Mouse (Mus musculus): ENCODE measurements around the gene Pimreg. TPM values are rescaled to one million over a fixed set of nuclear protein-coding genes. Genes with fewer than 3 reads are reported as not detected.

Gene Pimreg
- polyA plus RNA-seq, 1 experiment from 2014 or later = 138 TPM

- no peaks in the 10 kb centered on the region for H3K9me3 ChIP-seq (ENCODE audit: control insufficient read depth, low read length)
- no peak overlapping the region for H3K4me2 ChIP-seq (ENCODE audit: low read depth, low read length)
- ATAC-seq (ENCODE audit: low read depth) = no peak
- WGBS = 34% methylated on average over 5 of the region's 5 CpGs
- H3K4me3 ChIP-seq (ENCODE audit: low read length) = no peak overlapping the region
- H3K9ac ChIP-seq (ENCODE audit: low read length) = no peak overlapping the region
- H3K36me3 ChIP-seq (ENCODE audit: control insufficient read depth, insufficient read depth, low read length) = no peaks in the 10 kb centered on the region
- no peak overlapping the region for H3K27ac ChIP-seq (ENCODE audit: low read length)
- H3K4me1 ChIP-seq (replicated peaks; ENCODE audit: control insufficient read depth, insufficient read depth, low read length) = no peaks in the 10 kb centered on the region
- H3K27me3 ChIP-seq (ENCODE audit: control insufficient read depth, insufficient read depth, low read depth, low read length) = no peaks in the 10 kb centered on the region
Measured at GRCm38 (mm10) chr11:72025843-72026242, 16.0 kb upstream of the Pimreg start.

DNA sequence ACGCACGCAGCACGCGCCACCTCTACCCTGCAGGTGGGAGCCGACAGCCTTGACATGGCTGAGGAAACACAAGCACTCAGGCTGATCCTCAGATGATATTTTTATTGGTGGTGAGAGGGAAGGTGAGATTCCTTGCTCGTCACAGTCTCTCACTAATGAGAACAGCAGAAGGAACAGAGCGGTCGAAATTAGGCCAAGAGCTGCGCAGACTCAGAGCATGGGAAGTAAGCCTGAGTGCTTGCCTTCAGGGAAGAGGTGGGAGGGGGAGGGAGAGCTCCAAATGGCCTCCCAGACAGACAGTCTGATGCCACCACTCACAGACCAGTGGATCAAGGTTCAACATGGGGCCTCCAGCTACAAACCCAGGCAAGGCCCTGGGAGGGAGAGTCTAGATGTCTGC is 15.3 kb upstream of the Pimreg start:
- H3K9me3 ChIP-seq (ENCODE audit: control insufficient read depth, low read length) = no peaks in the 10 kb centered on the region
- H3K27me3 ChIP-seq (ENCODE audit: control insufficient read depth, insufficient read depth, low read depth, low read length) = no peaks in the 10 kb centered on the region
- no peak overlapping the region for H3K4me2 ChIP-seq (ENCODE audit: low read depth, low read length)
- no peak overlapping the region for H3K9ac ChIP-seq (ENCODE audit: low read length)
- 90% methylated on average over 9 of the region's 9 CpGs for WGBS
- no peaks in the 10 kb centered on the region for H3K4me1 ChIP-seq (replicated peaks; ENCODE audit: control insufficient read depth, insufficient read depth, low read length)
- no peak overlapping the region for H3K27ac ChIP-seq (ENCODE audit: low read length)
- ATAC-seq (ENCODE audit: low read depth) = no peak
- no peak overlapping the region for H3K4me3 ChIP-seq (ENCODE audit: low read length)
- H3K36me3 ChIP-seq (ENCODE audit: control insufficient read depth, insufficient read depth, low read length) = no peaks in the 10 kb centered on the region

- H3K4me3 ChIP-seq (ENCODE audit: low read length) = no peak overlapping the region
- H3K27ac ChIP-seq (ENCODE audit: low read length) = no peak overlapping the region
- no peaks in the 10 kb centered on the region for H3K36me3 ChIP-seq (ENCODE audit: control insufficient read depth, insufficient read depth, low read length)
- no peaks in the 10 kb centered on the region for H3K9me3 ChIP-seq (ENCODE audit: control insufficient read depth, low read length)
- no peak overlapping the region for H3K4me2 ChIP-seq (ENCODE audit: low read depth, low read length)
- no peak for ATAC-seq (ENCODE audit: low read depth)
- no peak overlapping the region for H3K9ac ChIP-seq (ENCODE audit: low read length)
- no peaks in the 10 kb centered on the region for H3K27me3 ChIP-seq (ENCODE audit: control insufficient read depth, insufficient read depth, low read depth, low read length)
- 70% methylated on average over 9 of the region's 9 CpGs for WGBS
- no peaks in the 10 kb centered on the region for H3K4me1 ChIP-seq (replicated peaks; ENCODE audit: control insufficient read depth, insufficient read depth, low read length)
Measured at GRCm38 (mm10) chr11:72027836-72028235, 14.0 kb upstream of the Pimreg start.

DNA sequence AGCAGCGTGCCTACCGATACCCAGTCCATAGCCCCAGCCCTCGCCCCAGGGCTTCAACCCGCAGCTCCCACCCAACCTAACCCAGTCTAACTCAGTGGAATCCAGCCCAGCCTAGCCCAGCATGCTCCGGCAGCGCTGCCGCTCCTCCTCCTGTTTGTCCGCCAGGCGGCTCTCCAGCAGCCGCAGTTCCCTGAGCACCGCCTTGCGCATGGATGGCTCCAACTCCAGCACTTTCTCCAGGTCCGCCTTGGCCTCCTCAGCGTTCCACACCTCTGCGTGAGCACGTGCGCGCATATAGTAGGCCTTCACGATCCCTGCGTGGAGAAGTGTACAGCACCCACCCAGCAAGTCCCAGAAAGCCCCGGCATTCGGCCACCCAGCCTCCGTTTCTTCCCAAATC is 12.7 kb upstream of the Pimreg start:
- peak; percentile 56; the same call in 1 of the 2 replicates for ATAC-seq (ENCODE audit: low read depth)
- Histone ChIP-seq H3K4me3 (ENCODE audit: low read length) (no peak overlapping the region), H3K9ac (ENCODE audit: low read length) (no peak overlapping the region), H3K4me2 (ENCODE audit: low read depth, low read length) (peak overlapping the region; percentile 2; the same call in 1 of the 2 replicates), H3K9me3 (ENCODE audit: control insufficient read depth, low read length) (no peaks in the 10 kb centered on the region), H3K27ac (ENCODE audit: low read length) (no peak overlapping the region), H3K4me1 (replicated peaks; ENCODE audit: control insufficient read depth, insufficient read depth, low read length) (no peaks in the 10 kb centered on the region), H3K27me3 (ENCODE audit: control insufficient read depth, insufficient read depth, low read depth, low read length) (no peaks in the 10 kb centered on the region), H3K36me3 (ENCODE audit: control insufficient read depth, insufficient read depth, low read length) (no peaks in the 10 kb centered on the region)
- 20% methylated on average over 23 of the region's 23 CpGs for WGBS

GRCm38 (mm10) chr11:72031353-72031752 is 10.5 kb upstream of the Pimreg start:
- Histone ChIP-seq H3K4me2 (ENCODE audit: low read depth, low read length) (no peak overlapping the region), H3K9me3 (ENCODE audit: control insufficient read depth, low read length) (no peaks in the 10 kb centered on the region), H3K9ac (ENCODE audit: low read length) (no peak overlapping the region), H3K4me1 (replicated peaks; ENCODE audit: control insufficient read depth, insufficient read depth, low read length) (no peaks in the 10 kb centered on the region), H3K27ac (ENCODE audit: low read length) (no peak overlapping the region), H3K36me3 (ENCODE audit: control insufficient read depth, insufficient read depth, low read length) (no peaks in the 10 kb centered on the region), H3K27me3 (ENCODE audit: control insufficient read depth, insufficient read depth, low read depth, low read length) (no peaks in the 10 kb centered on the region), H3K4me3 (ENCODE audit: low read length) (no peak overlapping the region)
- no peak for ATAC-seq (ENCODE audit: low read depth)
- WGBS = 75% methylated on average over 7 of the region's 7 CpGs

DNA sequence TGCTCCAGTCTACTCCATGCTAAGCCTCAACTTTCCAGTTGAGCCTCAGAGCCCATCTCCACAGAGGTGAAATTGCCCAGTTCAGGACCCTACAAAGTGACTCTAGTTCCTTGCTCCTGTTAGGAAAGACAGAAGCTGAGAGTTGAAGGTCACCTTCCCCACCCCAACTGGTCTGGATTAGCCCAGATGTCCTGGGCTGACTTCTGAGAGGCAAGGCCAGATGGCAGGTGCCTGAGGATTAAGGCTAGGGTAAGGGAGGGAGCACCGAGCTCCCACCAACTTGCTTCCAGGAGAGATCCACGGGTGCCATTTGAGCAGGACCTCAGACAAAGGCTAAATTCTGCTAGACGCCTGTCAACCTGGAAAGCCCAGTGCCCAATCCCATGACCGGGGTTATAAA is 9.7 kb upstream of the Pimreg start:
- no peaks in the 10 kb centered on the region for H3K27me3 ChIP-seq (ENCODE audit: control insufficient read depth, insufficient read depth, low read depth, low read length)
- ATAC-seq (ENCODE audit: low read depth) = no peak
- H3K27ac ChIP-seq (ENCODE audit: low read length) = no peak overlapping the region
- no peak overlapping the region for H3K4me2 ChIP-seq (ENCODE audit: low read depth, low read length)
- no peaks in the 10 kb centered on the region for H3K9me3 ChIP-seq (ENCODE audit: control insufficient read depth, low read length)
- H3K9ac ChIP-seq (ENCODE audit: low read length) = no peak overlapping the region
- H3K36me3 ChIP-seq (ENCODE audit: control insufficient read depth, insufficient read depth, low read length) = no peaks in the 10 kb centered on the region
- H3K4me1 ChIP-seq (replicated peaks; ENCODE audit: control insufficient read depth, insufficient read depth, low read length) = no peaks in the 10 kb centered on the region
- 75% methylated on average over 4 of the region's 4 CpGs for WGBS
- no peak overlapping the region for H3K4me3 ChIP-seq (ENCODE audit: low read length)

- Histone ChIP-seq H3K9me3 (ENCODE audit: control insufficient read depth, low read length) (no peaks in the 10 kb centered on the region), H3K9ac (ENCODE audit: low read length) (no peak overlapping the region), H3K4me3 (ENCODE audit: low read length) (no peak overlapping the region), H3K4me2 (ENCODE audit: low read depth, low read length) (no peak overlapping the region), H3K27me3 (ENCODE audit: control insufficient read depth, insufficient read depth, low read depth, low read length) (no peaks in the 10 kb centered on the region), H3K27ac (ENCODE audit: low read length) (no peak overlapping the region), H3K4me1 (replicated peaks; ENCODE audit: control insufficient read depth, insufficient read depth, low read length) (no peaks in the 10 kb centered on the region), H3K36me3 (ENCODE audit: control insufficient read depth, insufficient read depth, low read length) (no peaks in the 10 kb centered on the region)
- 85% methylated on average over 3 of the region's 3 CpGs for WGBS
- ATAC-seq (ENCODE audit: low read depth) = no peak
Measured at GRCm38 (mm10) chr11:72032589-72032988, 9.2 kb upstream of the Pimreg start.

DNA sequence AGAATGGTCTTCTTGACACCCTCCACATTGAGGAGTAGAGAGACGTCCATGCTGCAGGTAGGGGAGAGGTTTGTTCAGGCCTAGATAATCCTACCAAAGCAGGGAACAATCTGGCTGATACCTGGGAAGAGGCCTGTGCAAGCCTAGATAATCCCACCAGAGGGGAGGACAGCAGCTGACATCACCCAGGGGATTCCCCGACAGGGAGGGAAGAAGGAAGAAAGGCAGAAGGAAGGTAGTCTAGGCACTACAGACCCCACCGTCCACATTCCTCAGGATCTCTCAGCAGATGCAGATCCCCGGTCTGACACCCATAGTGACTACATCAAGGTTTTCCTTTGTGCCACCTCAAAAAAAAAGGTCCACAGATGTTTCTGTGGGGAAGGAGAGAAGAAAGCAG is 4.4 kb upstream of the Pimreg start, which contains the start of gene Aipl1:
Gene Aipl1 (minus strand): TSS at position 101 of the 400 bp plus-strand sequence.
- ATAC-seq (ENCODE audit: low read depth) = no peak
- Histone ChIP-seq H3K4me1 (replicated peaks; ENCODE audit: control insufficient read depth, insufficient read depth, low read length) (peaks cover 10% of the 10 kb centered on the region), H3K4me2 (ENCODE audit: low read depth, low read length) (no peak within 1 kb of the TSS), H3K27me3 (ENCODE audit: control insufficient read depth, insufficient read depth, low read depth, low read length) (no peaks in the 10 kb centered on the region), H3K27ac (ENCODE audit: low read length) (no peak within 1 kb of the TSS), H3K9ac (ENCODE audit: low read length) (no peak within 1 kb of the TSS), H3K4me3 (ENCODE audit: low read length) (no peak within 1 kb of the TSS), H3K9me3 (ENCODE audit: control insufficient read depth, low read length) (no peaks in the 10 kb centered on the region), H3K36me3 (ENCODE audit: control insufficient read depth, insufficient read depth, low read length) (no peaks in the 10 kb centered on the region)
- 47% methylated on average over 4 of the region's 4 CpGs for WGBS

DNA sequence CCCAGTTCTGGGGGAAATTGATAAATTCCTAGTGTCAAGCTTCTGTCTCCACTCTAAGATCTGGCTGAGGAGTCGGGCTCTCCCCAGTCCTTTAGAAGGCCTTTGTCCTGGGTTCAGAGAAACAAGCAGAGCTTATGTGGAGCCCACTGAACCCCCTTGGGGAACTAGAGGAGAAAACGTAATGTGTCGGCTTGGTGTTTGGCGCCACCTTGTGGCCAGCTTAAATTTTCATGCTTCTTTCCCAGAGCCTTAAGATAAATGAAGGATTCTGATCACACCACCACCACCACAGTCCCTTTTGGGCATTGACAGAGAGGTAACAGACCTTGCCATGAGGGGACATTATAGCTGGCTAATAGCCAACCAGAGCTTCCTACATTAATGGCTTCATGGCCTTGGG is 3.8 kb upstream of the Pimreg start:
- no peak overlapping the region for H3K4me2 ChIP-seq (ENCODE audit: low read depth, low read length)
- WGBS = 1% methylated on average over 4 of the region's 4 CpGs
- no peak overlapping the region for H3K27ac ChIP-seq (ENCODE audit: low read length)
- no peak overlapping the region for H3K9ac ChIP-seq (ENCODE audit: low read length)
- no peaks in the 10 kb centered on the region for H3K36me3 ChIP-seq (ENCODE audit: control insufficient read depth, insufficient read depth, low read length)
- no peak for ATAC-seq (ENCODE audit: low read depth)
- H3K27me3 ChIP-seq (ENCODE audit: control insufficient read depth, insufficient read depth, low read depth, low read length) = no peaks in the 10 kb centered on the region
- no peaks in the 10 kb centered on the region for H3K9me3 ChIP-seq (ENCODE audit: control insufficient read depth, low read length)
- H3K4me1 ChIP-seq (replicated peaks; ENCODE audit: control insufficient read depth, insufficient read depth, low read length) = peaks cover 13% of the 10 kb centered on the region
- H3K4me3 ChIP-seq (ENCODE audit: low read length) = no peak overlapping the region
